Mouse (Mus musculus): ENCODE measurements around the gene Mterf2.

DNA sequence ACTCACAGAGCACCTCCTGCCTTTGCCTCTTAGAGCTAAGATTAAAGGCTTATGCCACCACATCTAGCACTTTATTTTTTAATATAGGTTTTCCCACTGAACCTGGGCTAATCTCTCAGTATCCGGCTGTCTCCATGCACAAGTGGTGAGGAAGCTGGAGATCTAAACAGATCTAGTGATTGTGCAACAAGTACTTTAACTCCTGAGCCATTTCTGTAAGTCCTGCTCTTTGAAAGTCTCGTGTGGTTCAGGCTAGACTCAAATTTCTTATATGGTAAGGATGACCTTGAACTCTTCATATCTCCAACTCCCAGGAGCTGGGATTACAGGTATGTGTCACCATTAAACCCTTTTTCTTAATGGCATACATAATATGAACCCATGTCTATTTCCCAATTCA, 48.8 kb upstream of the Mterf2 start:
- TF ChIP-seq CTCF (IDR thresholded peaks at IDR 0.05; ENCODE audit: borderline replicate concordance, insufficient read depth, low read length) (no peak), POLR2A (IDR thresholded peaks at IDR 0.05; ENCODE audit: low read depth, low read length) (no peak)

All from embryonic fibroblast, embryonic 13.5 days (primary cell).